Mouse (Mus musculus): ENCODE results near the gene Tspear.

DNA sequence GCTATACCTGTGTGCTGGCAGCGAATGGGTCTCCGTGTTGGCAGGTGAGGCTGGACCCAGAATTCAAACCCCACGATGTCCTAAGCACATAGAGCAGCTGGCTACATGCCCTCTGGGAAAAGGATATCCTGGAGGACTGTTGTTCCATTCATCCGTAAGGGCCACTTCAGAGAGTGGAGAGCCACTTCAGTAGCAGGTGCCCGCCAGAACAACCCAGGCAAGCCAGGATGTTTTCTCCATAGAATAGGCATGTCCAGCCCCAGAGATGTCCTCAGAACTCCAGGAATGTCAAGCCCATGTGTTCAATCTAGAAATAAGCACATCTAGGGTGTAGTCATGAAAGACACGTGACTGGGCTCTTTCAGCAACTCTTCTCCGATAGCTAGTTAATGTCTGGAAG is 183.3 kb downstream of the Tspear start:
- no peak for TF ChIP-seq POLR2A (IDR thresholded peaks at IDR 0.05; ENCODE audit: borderline replicate concordance, insufficient read depth, low read length)
- no peak for TF ChIP-seq CTCF (IDR thresholded peaks at IDR 0.05; ENCODE audit: borderline replicate concordance, insufficient read depth, low read depth, low read length)

Measured in cerebellum, adult 2 months (tissue).